Mouse (Mus musculus) naive thymus-derived CD4-positive, alpha-beta T cell, adult 2 months (primary cell): ENCODE data around the gene Appbp2.
A peak's percentile ranks its signal among the peaks of the same experiment; 100 is the strongest.

ENCODE experiments used
- DNase-seq: peaks from one replicate; pipeline ENCODE4 v3.0.0-alpha.2; 2011; ENCODE audit warnings: low read depth

The Appbp2 gene

DNA sequence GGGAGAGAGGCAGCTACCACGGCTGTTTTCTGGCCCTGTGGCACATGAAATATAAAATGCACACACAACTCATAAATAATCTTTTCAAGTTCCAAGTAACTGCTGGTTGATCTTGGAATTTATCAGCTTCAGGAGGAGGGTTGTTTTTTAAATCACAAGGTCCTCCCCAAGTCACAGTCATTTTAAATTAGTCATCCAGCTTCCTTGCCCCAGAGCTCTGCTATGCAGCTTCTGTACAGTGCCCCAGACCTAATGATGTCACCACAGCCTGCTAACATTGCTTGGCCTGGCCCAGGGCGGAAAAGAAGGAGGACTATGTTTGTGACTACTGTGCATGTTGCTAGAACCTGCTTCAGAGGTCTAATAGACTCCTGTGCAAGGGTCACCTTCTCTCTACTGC, 77.6 kb downstream of the Appbp2 start:
- DNase-seq: no peak

DNA sequence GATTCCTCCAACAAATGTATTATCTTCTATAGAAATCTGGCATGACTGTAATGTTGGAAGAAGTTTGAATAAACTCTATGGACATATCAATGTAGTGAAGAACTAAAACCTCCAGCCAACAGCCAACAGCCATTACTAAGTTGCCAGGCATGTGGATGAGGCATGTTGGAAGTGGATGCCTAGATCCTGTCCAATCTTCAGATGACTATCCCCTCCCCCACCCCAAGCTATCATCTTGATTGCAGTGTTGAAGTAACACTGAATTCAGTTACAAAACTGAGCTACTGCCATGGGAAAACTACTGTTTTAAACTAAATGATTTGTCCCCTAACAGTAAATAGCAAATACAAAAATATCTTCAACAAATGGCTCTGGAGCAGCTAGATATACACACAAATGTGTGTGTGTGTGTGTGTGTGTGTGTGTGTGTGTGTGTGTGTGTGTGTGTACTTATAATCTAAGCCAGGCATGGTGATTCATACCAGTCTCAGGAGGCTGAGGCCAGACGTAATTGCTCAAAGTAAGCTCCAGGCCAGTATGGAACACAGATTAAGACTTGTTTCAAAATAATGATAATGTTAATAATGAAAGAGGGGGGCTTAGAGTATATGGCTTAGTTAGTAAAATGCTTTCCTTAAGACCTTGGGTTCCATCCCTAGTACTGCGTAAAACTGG, 82.5 kb downstream of the Appbp2 start:
- DNase-seq: no peak

DNA sequence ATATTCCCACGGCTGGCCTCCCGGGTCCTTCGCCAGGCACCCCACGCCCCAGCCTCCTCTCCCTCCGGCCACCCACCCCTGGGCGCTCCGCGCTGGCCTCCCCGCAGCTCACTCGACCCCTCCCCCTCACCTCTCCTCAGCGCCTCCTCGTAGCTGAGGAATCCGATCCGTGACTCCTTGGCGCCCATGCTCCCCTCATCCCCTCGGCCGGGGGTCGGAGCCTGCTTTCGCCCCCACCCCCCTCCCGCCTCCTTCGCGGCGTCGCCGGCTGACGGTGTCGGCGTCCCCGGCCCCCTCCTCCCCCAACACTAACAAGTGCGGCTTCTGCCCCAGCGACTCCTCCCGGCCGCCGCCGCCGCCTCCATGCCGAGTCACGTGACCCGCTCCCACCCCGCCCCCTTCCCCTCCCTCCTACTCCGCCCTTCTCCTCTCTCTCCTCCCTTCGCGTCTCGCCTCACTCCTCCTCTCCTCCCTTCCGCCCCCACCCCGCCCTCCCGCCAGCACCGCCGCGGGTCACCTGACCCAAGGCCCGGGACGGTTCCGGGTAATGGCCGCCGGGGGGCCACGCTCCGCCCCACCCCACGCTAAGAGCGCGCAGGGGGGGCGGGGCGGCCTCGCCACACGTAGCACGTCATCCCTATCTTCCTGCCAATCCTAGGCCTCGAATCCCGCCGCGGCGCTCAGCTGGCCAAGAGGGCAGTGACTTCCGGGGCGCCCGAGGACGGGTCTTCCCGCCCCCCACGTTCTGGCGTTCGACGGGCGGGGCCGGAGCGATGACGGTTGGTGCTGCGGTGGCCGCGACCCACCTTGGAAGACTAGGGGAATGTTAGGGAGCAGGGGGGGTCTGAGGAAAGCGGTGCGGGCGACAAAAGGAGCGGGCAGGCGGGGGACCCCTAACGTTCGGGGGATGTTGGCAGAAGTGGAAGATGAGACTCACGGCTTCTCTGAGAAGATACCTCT, 95.1 kb downstream of the Appbp2 start, which contains the start of gene Usp32:
Usp32 (minus strand) TSS at position 581 of the 960 bp plus-strand sequence.
- peak; percentile 98 for DNase-seq

DNA sequence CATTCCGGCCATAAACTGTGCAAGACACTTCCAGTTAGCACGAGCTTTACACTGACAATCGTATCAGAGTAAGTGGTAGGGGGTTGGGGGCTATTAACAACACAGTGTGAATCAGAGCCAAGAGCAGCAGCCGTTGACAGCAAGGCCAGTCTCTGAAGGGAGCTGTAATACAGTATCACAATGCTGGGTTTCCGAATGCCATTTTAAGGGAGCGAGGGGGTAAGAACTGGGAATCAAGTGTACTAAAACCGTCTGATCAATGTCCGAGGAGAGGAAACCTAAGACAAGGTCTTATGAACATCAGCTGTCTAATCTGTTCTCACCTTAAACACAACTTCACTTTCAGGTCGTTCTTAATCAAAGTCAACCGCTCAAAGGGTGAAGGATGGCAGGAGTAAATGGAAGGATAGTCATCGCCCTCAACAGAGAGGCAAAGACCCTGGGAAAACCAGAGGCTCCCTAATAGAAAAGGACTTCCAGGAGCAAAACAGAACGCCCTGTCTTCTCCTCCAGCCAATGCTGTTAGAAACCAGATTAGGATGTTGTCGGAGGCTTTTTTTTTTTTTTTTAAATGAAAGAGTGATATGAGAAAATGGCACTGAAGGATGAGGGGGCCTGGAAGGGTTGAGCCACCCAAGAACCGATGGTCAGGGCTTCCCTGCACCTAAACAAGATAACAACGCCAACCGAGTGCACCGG, 96.0 kb downstream of the Appbp2 start:
- DNase-seq: peak; percentile 42
